Mouse (Mus musculus) naive thymus-derived CD4-positive, alpha-beta T cell, adult 2 months (primary cell): ENCODE measurements around the gene Islr.

Experiments
- DNase-seq: peaks from one replicate; pipeline ENCODE4 v3.0.0-alpha.2; 2011; ENCODE audit warnings: low read depth

The Islr gene

GRCm38 (mm10) chr9:58196610-58197567, 7.2 kb downstream of the Islr start:
- DNase-seq = no peak

- DNase-seq = no peak
These were observed 8.0 kb downstream of the Islr start for GRCm38 (mm10) chr9:58196141-58196540.

GRCm38 (mm10) chr9:58195671-58196070, 8.4 kb downstream of the Islr start:
- DNase-seq = no peak

GRCm38 (mm10) chr9:58194222-58194621, 9.9 kb downstream of the Islr start:
- DNase-seq = no peak

- DNase-seq = no peak
These were observed 19.6 kb downstream of the Islr start for GRCm38 (mm10) chr9:58184456-58184855.

GRCm38 (mm10) chr9:58179390-58179789, 24.7 kb downstream of the Islr start:
- DNase-seq = no peak

GRCm38 (mm10) chr9:58177165-58177564, 26.9 kb downstream of the Islr start:
- DNase-seq = no peak

GRCm38 (mm10) chr9:58175745-58176487, 28.2 kb downstream of the Islr start:
- DNase-seq = no peak

- DNase-seq = no peak
These were observed 29.3 kb downstream of the Islr start for GRCm38 (mm10) chr9:58174818-58175251.

GRCm38 (mm10) chr9:58172863-58173262, 31.2 kb downstream of the Islr start:
- no peak for DNase-seq

- no peak for DNase-seq
These were observed 34.7 kb downstream of the Islr start for GRCm38 (mm10) chr9:58169426-58169825.

GRCm38 (mm10) chr9:58168880-58169279, 35.2 kb downstream of the Islr start:
- no peak for DNase-seq

GRCm38 (mm10) chr9:58165779-58166178, 38.3 kb downstream of the Islr start:
- no peak for DNase-seq

- no peak for DNase-seq
These were observed 41.0 kb downstream of the Islr start for GRCm38 (mm10) chr9:58163146-58163545.

GRCm38 (mm10) chr9:58162173-58162572, 41.9 kb downstream of the Islr start:
- no peak for DNase-seq

- DNase-seq = no peak
These were observed 43.8 kb downstream of the Islr start for GRCm38 (mm10) chr9:58160315-58160714.

GRCm38 (mm10) chr9:58159855-58160254, 44.3 kb downstream of the Islr start:
- no peak for DNase-seq

- DNase-seq = no peak
These were observed 45.4 kb downstream of the Islr start for GRCm38 (mm10) chr9:58158541-58159311.

GRCm38 (mm10) chr9:58157838-58158237, 46.3 kb downstream of the Islr start:
- DNase-seq = no peak

- no peak for DNase-seq
These were observed 47.1 kb downstream of the Islr start for GRCm38 (mm10) chr9:58156819-58157560.

GRCm38 (mm10) chr9:58155366-58155765, 48.7 kb downstream of the Islr start:
- DNase-seq = no peak
